Comparison of ENCODE assay signal across 24 mouse cellular contexts in the genomic region with DNA sequence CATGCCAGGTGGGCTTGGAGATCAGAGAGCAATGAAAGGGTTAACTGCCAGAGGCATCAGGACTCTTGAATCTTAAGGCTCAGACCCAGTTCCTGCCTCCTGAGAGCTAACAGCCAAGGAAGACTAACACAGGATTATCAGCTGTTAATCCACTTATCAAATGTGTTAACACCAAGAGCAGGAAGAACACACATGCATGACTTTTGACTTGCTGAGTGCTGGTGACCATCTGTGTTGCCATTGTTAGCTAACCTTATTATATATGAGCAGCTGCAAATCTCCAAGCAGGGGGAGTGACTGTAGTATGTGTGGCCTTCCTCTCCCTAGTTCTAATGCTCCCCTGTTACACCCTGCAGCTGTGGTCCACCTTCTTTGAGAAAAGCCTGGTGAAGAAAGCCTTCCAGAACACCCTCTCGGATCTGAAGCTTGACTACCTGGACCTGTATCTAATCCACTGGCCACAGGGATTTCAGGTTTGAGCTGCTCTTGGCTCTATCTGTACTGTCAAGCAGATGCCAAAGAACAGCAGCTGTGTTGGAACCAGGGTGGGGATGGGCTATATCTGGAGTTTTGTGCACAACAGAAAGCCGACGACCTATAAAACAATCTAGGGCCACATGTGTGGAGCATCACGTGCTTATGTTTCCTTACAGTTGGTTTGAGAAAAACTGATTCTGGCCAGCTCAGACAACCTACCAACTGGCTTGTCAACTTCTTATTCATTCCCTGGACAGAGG. TPM values are rescaled to one million over a fixed set of nuclear protein-coding genes. Genes with fewer than 3 reads are reported as not detected.
"Had no signal": no experiment of that assay in that cellular context is flagged by ENCODE, and none has a peak within 500 bp of the region (broad histone marks: within the 10 kb centered on the region; RNA-seq: fewer than 3 reads in every experiment).

No protein-coding gene starts in this region.

- H3K9ac ChIP-seq: limb, embryonic 12.5 days; liver, embryonic 13.5 days; midbrain, embryonic 12.5 days had no signal

- H3K27ac ChIP-seq: kidney, postnatal 0 days; layer of hippocampus, adult 2 months; left cerebral cortex, adult 2 months; limb, embryonic 12.5 days; liver, embryonic 13.5 days; midbrain, embryonic 12.5 days had no signal

- DNase-seq: kidney, adult 2 months; kidney, postnatal 25 days; layer of hippocampus, postnatal 36 days; liver, embryonic 13.5 days; lung, adult 2 months; lung, postnatal 14 days; lung, postnatal 4 days; thymus, adult 18-20 months; thymus, postnatal 36 days had no signal

- H3K4me3 ChIP-seq: layer of hippocampus, adult 2 months; left cerebral cortex, adult 2 months; limb, embryonic 12.5 days; liver, embryonic 13.5 days; midbrain, embryonic 12.5 days had no signal

- H3K9me3 ChIP-seq: liver, embryonic 13.5 days had no signal

- H3K4me2 ChIP-seq: limb, embryonic 12.5 days; liver, embryonic 13.5 days; midbrain, embryonic 12.5 days had no signal

- ATAC-seq: intestine, postnatal 0 days; midbrain, embryonic 16.5 days had no signal

- H3K27me3 ChIP-seq: limb, embryonic 12.5 days; liver, embryonic 13.5 days; midbrain, embryonic 12.5 days had no signal

RNA-seq across cellular contexts. Expression of a gene that starts 23.5 kb away (rescaled TPM):
- total RNA-seq: layer of hippocampus, adult 2 months; layer of hippocampus, postnatal 10 days; layer of hippocampus, postnatal 36 days; left cerebral cortex, adult 2 months; left cerebral cortex, postnatal 10 days; left cerebral cortex, postnatal 36 days; megakaryocyte progenitor cell, adult 5-6 weeks; megakaryocyte-erythroid progenitor cell, adult 5-6 weeks; monocyte, adult 5-6 weeks had no signal
- polyA plus RNA-seq: limb, embryonic 12.5 days; lung, embryonic 16.5 days; midbrain, embryonic 12.5 days; midbrain, embryonic 16.5 days; neural tube, embryonic 11.5 days had no signal

RNA-seq across cellular contexts. Expression of a gene that starts 34.7 kb away (rescaled TPM):
- total RNA-seq: megakaryocyte-erythroid progenitor cell, adult 5-6 weeks; monocyte, adult 5-6 weeks had no signal
